Comparison of ENCODE assay signal across 10 mouse cellular contexts in the genomic region with DNA sequence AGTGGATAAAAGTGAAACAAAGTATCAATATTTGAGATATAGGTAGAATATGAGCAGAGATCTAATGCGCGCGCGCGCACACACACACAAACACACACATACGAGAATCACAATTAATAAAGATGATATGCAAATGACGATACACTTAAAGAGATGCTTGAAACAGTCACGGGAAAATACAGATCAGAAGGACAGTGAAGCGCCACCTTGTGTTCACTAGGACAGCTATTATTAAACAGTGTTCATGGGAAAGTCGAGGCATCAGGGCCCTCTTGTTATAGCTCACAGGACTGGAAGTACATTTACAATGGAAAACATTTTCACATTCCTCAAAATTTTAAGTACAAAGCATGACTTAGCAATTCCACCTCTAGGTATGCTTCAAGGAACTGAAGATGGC.
DNase-seq lines count a peak whose midpoint lies in the region; ATAC-seq and TF ChIP-seq lines count a peak whose summit lies in the region.
"Had no signal": no experiment of that assay in that cellular context is flagged by ENCODE, and none has a peak within 500 bp of the region (broad histone marks: within the 10 kb centered on the region; RNA-seq: fewer than 3 reads in every experiment).

No protein-coding gene starts in this region.

- no peak for TF ChIP-seq POLR2A in brain, embryonic 14.5 days (IDR thresholded peaks at IDR 0.05; ENCODE audit: borderline replicate concordance, extremely low read depth, insufficient read depth, insufficient read length, poor library complexity, severe bottlenecking)

- 0 out of 2 replicates have a peak, but pooled peaks cover under 1% of the 10 kb centered on the region for H3K4me1 ChIP-seq in forebrain, embryonic 11.5 days (replicated peaks; ENCODE audit: control insufficient read depth, insufficient read depth, low read length)
- peaks cover 27% of the 10 kb centered on the region for H3K4me1 ChIP-seq in forebrain, embryonic 15.5 days
- no peaks in the 10 kb centered on the region for H3K4me1 ChIP-seq in lung, postnatal 0 days (ENCODE audit: insufficient read depth, low read depth, low read length)

- TF ChIP-seq CTCF in lung, postnatal 0 days (IDR thresholded peaks at IDR 0.05) = peak; percentile 76
- peak; percentile 43; the same call in 1 of the 2 replicates for TF ChIP-seq CTCF in brain, embryonic 14.5 days (IDR thresholded peaks at IDR 0.05; ENCODE audit: borderline replicate concordance, extremely low read depth, insufficient read depth, insufficient read length)

- no peak overlapping the region for H3K27ac ChIP-seq in forebrain, embryonic 11.5 days (ENCODE audit: low read depth, low read length)
- no peak overlapping the region for H3K27ac ChIP-seq in forebrain, embryonic 15.5 days (replicated peaks)
- H3K27ac ChIP-seq in lung, postnatal 0 days (ENCODE audit: low read length) = no peak overlapping the region
- H3K27ac ChIP-seq: heart, embryonic 15.5 days had no signal

- no peaks in the 10 kb centered on the region for H3K9me3 ChIP-seq in forebrain, embryonic 11.5 days (ENCODE audit: control insufficient read depth, low read length)
- H3K9me3 ChIP-seq in forebrain, embryonic 15.5 days = no peaks in the 10 kb centered on the region
- H3K9me3 ChIP-seq in lung, postnatal 0 days (ENCODE audit: low read length) = no peaks in the 10 kb centered on the region
- H3K9me3 ChIP-seq: heart, embryonic 15.5 days had no signal

- 81% methylated on average over 10 of the region's 10 CpGs for WGBS in forebrain, embryonic 11.5 days
- 69% methylated on average over 10 of the region's 10 CpGs for WGBS in forebrain, embryonic 15.5 days
- 65% methylated on average over 10 of the region's 10 CpGs for WGBS in lung, postnatal 0 days

- 0 out of 2 replicates have a peak, but pooled peaks have one; percentile 13 for ATAC-seq in forebrain, embryonic 11.5 days (replicated peaks; ENCODE audit: low FRiP score)
- ATAC-seq in forebrain, embryonic 15.5 days (replicated peaks) = no peak; the same call in 1 of the 2 replicates
- no peak for ATAC-seq in lung, postnatal 0 days

- DNase-seq in forebrain, embryonic 11.5 days (ENCODE audit: low spot score) = no peak
- peak; percentile 56 for DNase-seq in lung, postnatal 0 days (ENCODE audit: low spot score)
- DNase-seq in lung, adult 18-20 months = no peak
- DNase-seq in brain, embryonic 14.5 days (ENCODE audit: low read depth) = peak; percentile 66
- peak; percentile 47 for DNase-seq in naive thymus-derived CD4-positive, alpha-beta T cell, adult 2 months (ENCODE audit: low read depth)
- no peak for DNase-seq in frontal cortex, postnatal 25 days (ENCODE audit: low spot score in 2 of 2)
- no peak for DNase-seq in urinary bladder, adult 2 months (ENCODE audit: low spot score)

- H3K36me3 ChIP-seq in forebrain, embryonic 11.5 days (ENCODE audit: control insufficient read depth, insufficient read depth, low read length) = no peaks in the 10 kb centered on the region
- H3K36me3 ChIP-seq in forebrain, embryonic 15.5 days = 0 out of 2 replicates have a peak, but pooled peaks cover 6% of the 10 kb centered on the region
- peaks cover 6% of the 10 kb centered on the region; the same call in 1 of the 2 replicates for H3K36me3 ChIP-seq in lung, postnatal 0 days (ENCODE audit: insufficient read depth, low read length)
- H3K36me3 ChIP-seq: heart, embryonic 15.5 days had no signal

- H3K4me3 ChIP-seq in forebrain, embryonic 11.5 days (ENCODE audit: low read depth, low read length) = no peak overlapping the region
- no peak overlapping the region for H3K4me3 ChIP-seq in forebrain, embryonic 15.5 days
- H3K4me3 ChIP-seq in lung, postnatal 0 days (ENCODE audit: low read depth, low read length) = no peak overlapping the region
- H3K4me3 ChIP-seq: heart, embryonic 15.5 days; myocyte had no signal

- H3K4me2 ChIP-seq in forebrain, embryonic 11.5 days (ENCODE audit: low read depth, low read length, severe bottlenecking) = no peak overlapping the region
- H3K4me2 ChIP-seq in forebrain, embryonic 15.5 days (replicated peaks) = no peak overlapping the region
- H3K4me2 ChIP-seq in lung, postnatal 0 days (replicated peaks; ENCODE audit: low read depth, low read length) = no peak overlapping the region
- H3K4me2 ChIP-seq: heart, embryonic 15.5 days had no signal

- H3K9ac ChIP-seq in forebrain, embryonic 11.5 days (ENCODE audit: low read length) = no peak overlapping the region
- H3K9ac ChIP-seq in forebrain, embryonic 15.5 days (replicated peaks) = no peak overlapping the region
- H3K9ac ChIP-seq in lung, postnatal 0 days (replicated peaks; ENCODE audit: low read depth) = no peak overlapping the region
- H3K9ac ChIP-seq: heart, embryonic 15.5 days had no signal

- no peak for TF ChIP-seq EP300 in lung, postnatal 0 days (IDR thresholded peaks at IDR 0.05)

- H3K27me3 ChIP-seq in forebrain, embryonic 11.5 days (ENCODE audit: control insufficient read depth, insufficient read depth, low read length) = no peaks in the 10 kb centered on the region
- no peaks in the 10 kb centered on the region for H3K27me3 ChIP-seq in forebrain, embryonic 15.5 days
- no peaks in the 10 kb centered on the region for H3K27me3 ChIP-seq in lung, postnatal 0 days (replicated peaks; ENCODE audit: insufficient read depth, low read length)
- H3K27me3 ChIP-seq: heart, embryonic 15.5 days had no signal

Comparison
In these comparisons a context has a peak if more than half of its experiments do, and no peak if none do; other contexts are left out.
1. DNase-seq: peak in lung, postnatal 0 days (single experiment), brain, embryonic 14.5 days (single experiment) and naive thymus-derived CD4-positive, alpha-beta T cell, adult 2 months (single experiment); none in forebrain, embryonic 11.5 days (single experiment), lung, adult 18-20 months (0 of 2), frontal cortex, postnatal 25 days (0 of 2) and urinary bladder, adult 2 months (single experiment).